Mouse (Mus musculus) neural tube, embryonic 14.5 days (tissue): ENCODE data around the gene Mtmr12. TPM values are rescaled to one million over a fixed set of nuclear protein-coding genes. Genes with fewer than 3 reads are reported as not detected.

Experiments used
- ATAC-seq: fragments of 200-750 bp; cut with Nextera tagmentation; 2 replicates; pipeline ENCODE4 v1.8.0; 2017; ENCODE audit warnings: low read depth, mild to moderate bottlenecking, moderate TSS enrichment, moderate library complexity
- H3K27ac ChIP-seq: fragments of 300-500 bp; sonication (generic); 2 replicates; pipeline ENCODE4 v1.5.1; 2014; ENCODE audit warnings: low read depth, mild to moderate bottlenecking, control low read depth, low read length, moderate library complexity, mixed read lengths
- H3K27me3 ChIP-seq: fragments of 300-500 bp; sonication (generic); 2 replicates; pipeline ENCODE4 v1.6.1; 2014; ENCODE audit warnings: low read length; ENCODE audit not compliant: control insufficient read depth, insufficient read depth
- H3K36me3 ChIP-seq: fragments of 300-500 bp; sonication (generic); 2 replicates; pipeline ENCODE4 v1.6.1; 2014; ENCODE audit warnings: low read length, mixed read lengths; ENCODE audit not compliant: control insufficient read depth, insufficient read depth
- H3K4me1 ChIP-seq: fragments of 300-500 bp; sonication (generic); 2 replicates; pipeline ENCODE4 v1.6.1; 2014; ENCODE audit warnings: low read length; ENCODE audit not compliant: control insufficient read depth, insufficient read depth
- H3K4me2 ChIP-seq: fragments of 300-500 bp; sonication (generic); 2 replicates; pipeline ENCODE4 v1.6.1; 2014; ENCODE audit warnings: mild to moderate bottlenecking, low read depth, low read length, control low read depth
- H3K4me3 ChIP-seq: fragments of 300-500 bp; sonication (generic); 2 replicates; pipeline ENCODE4 v1.5.1; 2014; ENCODE audit warnings: low read depth, low read length, control low read depth, mixed read lengths
- H3K9ac ChIP-seq: fragments of 300-500 bp; sonication (generic); replicated peaks from 2 replicates; pipeline ENCODE4 v1.6.1; 2014; ENCODE audit warnings: low read depth, mild to moderate bottlenecking, control low read depth, low read length, mixed read lengths
- H3K9me3 ChIP-seq: fragments of 300-500 bp; sonication (generic); 2 replicates; pipeline ENCODE4 v1.6.1; 2016; ENCODE audit warnings: low read length; ENCODE audit not compliant: control insufficient read depth
- WGBS: fragments of 180-500 bp; shearing (Covaris S2); extraction: QIAGEN DNeasy Blood & Tissue Kit; methylation state at CpG from one replicate; pipeline ENCODE4 v1.1.7; 2014; 5-methylcytosine and 5-hydroxymethylcytosine counted together
- polyA plus RNA-seq: library from polyadenylated mRNA; unstranded; fragments of >200 nt; fragmentation: Nextera tagmentation; extraction: Ambion mirVana; gene quantifications from 2 replicates; pipeline ENCODE4 v1.2.1, GENCODE M21; 2014

Mtmr12 gene
- polyA plus RNA-seq, 1 experiment from 2014 or later, result 7.2 TPM

GRCm38 (mm10) chr15:12301771-12302170 is 96.9 kb downstream of the Mtmr12 start:
- 77% methylated on average over 5 of the region's 6 CpGs for WGBS
- Histone ChIP-seq H3K4me1 (no peaks in the 10 kb centered on the region), H3K9me3 (no peaks in the 10 kb centered on the region), H3K4me2 (no peak overlapping the region), H3K4me3 (no peak overlapping the region), H3K9ac (no peak overlapping the region), H3K27ac (no peak overlapping the region), H3K27me3 (no peaks in the 10 kb centered on the region), H3K36me3 (no peaks in the 10 kb centered on the region)
- no peak for ATAC-seq

- no peaks in the 10 kb centered on the region for H3K36me3 ChIP-seq
- no peak for ATAC-seq
- no peak overlapping the region for H3K27ac ChIP-seq
- H3K4me2 ChIP-seq, result no peak overlapping the region
- no peaks in the 10 kb centered on the region for H3K9me3 ChIP-seq
- WGBS, result 68% methylated on average over 8 of the region's 8 CpGs
- no peak overlapping the region for H3K4me3 ChIP-seq
- H3K9ac ChIP-seq, result no peak overlapping the region
- no peaks in the 10 kb centered on the region for H3K27me3 ChIP-seq
- no peaks in the 10 kb centered on the region for H3K4me1 ChIP-seq
Measured at GRCm38 (mm10) chr15:12306188-12307071, 101.6 kb downstream of the Mtmr12 start.

GRCm38 (mm10) chr15:12307114-12307513 is 102.3 kb downstream of the Mtmr12 start:
- WGBS, result 75% methylated on average over 4 of the region's 4 CpGs

GRCm38 (mm10) chr15:12308539-12308938 is 103.7 kb downstream of the Mtmr12 start:
- no peak overlapping the region for H3K27ac ChIP-seq
- H3K36me3 ChIP-seq, result no peaks in the 10 kb centered on the region
- H3K9me3 ChIP-seq, result no peaks in the 10 kb centered on the region
- H3K4me2 ChIP-seq, result no peak overlapping the region
- no peak overlapping the region for H3K9ac ChIP-seq
- no peaks in the 10 kb centered on the region for H3K27me3 ChIP-seq
- 94% methylated on average over 5 of the region's 5 CpGs for WGBS
- no peaks in the 10 kb centered on the region for H3K4me1 ChIP-seq
- H3K4me3 ChIP-seq, result no peak overlapping the region
- no peak for ATAC-seq

More at GRCm38 (mm10) chr15:12307114-12307513, 102.3 kb downstream of the Mtmr12 start:
- Histone ChIP-seq H3K4me3 (no peak overlapping the region), H3K36me3 (no peaks in the 10 kb centered on the region), H3K4me1 (no peaks in the 10 kb centered on the region), H3K9ac (no peak overlapping the region), H3K9me3 (no peaks in the 10 kb centered on the region), H3K27ac (no peak overlapping the region), H3K27me3 (no peaks in the 10 kb centered on the region), H3K4me2 (no peak overlapping the region)
- ATAC-seq, result no peak

- no peaks in the 10 kb centered on the region for H3K36me3 ChIP-seq
- H3K4me3 ChIP-seq, result no peak overlapping the region
- H3K9me3 ChIP-seq, result no peaks in the 10 kb centered on the region
- WGBS, result 78% methylated on average over 4 of the region's 4 CpGs
- no peak for ATAC-seq
- no peaks in the 10 kb centered on the region for H3K27me3 ChIP-seq
- no peaks in the 10 kb centered on the region for H3K4me1 ChIP-seq
- H3K4me2 ChIP-seq, result no peak overlapping the region
- H3K9ac ChIP-seq, result no peak overlapping the region
- no peak overlapping the region for H3K27ac ChIP-seq
Measured at GRCm38 (mm10) chr15:12310676-12311075, 105.8 kb downstream of the Mtmr12 start.

GRCm38 (mm10) chr15:12311465-12311864 is 106.6 kb downstream of the Mtmr12 start:
- Histone ChIP-seq H3K4me2 (no peak overlapping the region), H3K9ac (no peak overlapping the region), H3K4me3 (no peak overlapping the region), H3K27me3 (no peaks in the 10 kb centered on the region), H3K27ac (no peak overlapping the region), H3K9me3 (no peaks in the 10 kb centered on the region), H3K4me1 (no peaks in the 10 kb centered on the region), H3K36me3 (no peaks in the 10 kb centered on the region)
- WGBS, result 92% methylated on average over 7 of the region's 7 CpGs
- ATAC-seq, result no peak

- H3K4me2 ChIP-seq, result no peak overlapping the region
- no peak overlapping the region for H3K9ac ChIP-seq
- no peak overlapping the region for H3K4me3 ChIP-seq
- H3K27me3 ChIP-seq, result no peaks in the 10 kb centered on the region
- no peak for ATAC-seq
- no peak overlapping the region for H3K27ac ChIP-seq
- H3K9me3 ChIP-seq, result no peaks in the 10 kb centered on the region
- no peaks in the 10 kb centered on the region for H3K4me1 ChIP-seq
- 34% methylated on average over 1 of the region's 1 CpGs for WGBS
- H3K36me3 ChIP-seq, result no peaks in the 10 kb centered on the region
Measured at GRCm38 (mm10) chr15:12313255-12313654, 108.4 kb downstream of the Mtmr12 start.

GRCm38 (mm10) chr15:12314584-12314983 is 109.8 kb downstream of the Mtmr12 start:
- Histone ChIP-seq H3K4me2 (no peak overlapping the region), H3K27ac (no peak overlapping the region), H3K9me3 (no peaks in the 10 kb centered on the region), H3K4me1 (no peaks in the 10 kb centered on the region), H3K27me3 (no peaks in the 10 kb centered on the region), H3K36me3 (no peaks in the 10 kb centered on the region), H3K4me3 (no peak overlapping the region), H3K9ac (no peak overlapping the region)
- no peak for ATAC-seq
- 83% methylated on average over 5 of the region's 5 CpGs for WGBS

GRCm38 (mm10) chr15:12315996-12316395 is 111.2 kb downstream of the Mtmr12 start:
- Histone ChIP-seq H3K27ac (no peak overlapping the region), H3K4me2 (no peak overlapping the region), H3K9ac (no peak overlapping the region), H3K27me3 (no peaks in the 10 kb centered on the region), H3K9me3 (no peaks in the 10 kb centered on the region), H3K36me3 (no peaks in the 10 kb centered on the region), H3K4me3 (no peak overlapping the region), H3K4me1 (no peaks in the 10 kb centered on the region)
- no peak for ATAC-seq
- 64% methylated on average over 2 of the region's 2 CpGs for WGBS
